Mouse (Mus musculus) thymus, postnatal 36 days (tissue): ENCODE results near the gene Hexdc.

Source experiments
- DNase-seq, 2 experiments: peaks; one replicate each; pipeline ENCODE4 v3.0.0; 2022; ENCODE audit warnings: mixed read lengths in 2 of 2

Hexdc gene

GRCm38 (mm10) chr11:121228129-121229017 lies 24.1 kb downstream of the Hexdc start:
- peak; percentile 19 to 38 for DNase-seq

GRCm38 (mm10) chr11:121229018-121229439 lies 24.8 kb downstream of the Hexdc start, which contains the start of gene Cybc1:
Cybc1 (minus strand) TSS chr11:121229322.
- peak; percentile 80 to 86 for DNase-seq

GRCm38 (mm10) chr11:121231191-121231590 lies 27.0 kb downstream of the Hexdc start:
- DNase-seq = no peak

- DNase-seq = no peak
Measured at GRCm38 (mm10) chr11:121231628-121232291, 27.5 kb downstream of the Hexdc start.

- no peak for DNase-seq
Measured at GRCm38 (mm10) chr11:121232706-121233105, 28.5 kb downstream of the Hexdc start.

- DNase-seq = peak; percentile 74 to 77
Measured at GRCm38 (mm10) chr11:121235475-121236238, 31.4 kb downstream of the Hexdc start.

- peak; percentile 98 to 100 for DNase-seq
Measured at GRCm38 (mm10) chr11:121236564-121237344, 32.5 kb downstream of the Hexdc start, which contains the start of gene Narf. Narf (plus strand) TSS chr11:121237253.

- DNase-seq = no peak
Measured at GRCm38 (mm10) chr11:121237345-121238128, 33.3 kb downstream of the Hexdc start.

GRCm38 (mm10) chr11:121239669-121240068 lies 35.4 kb downstream of the Hexdc start:
- no peak for DNase-seq

- DNase-seq = no peak
Measured at GRCm38 (mm10) chr11:121250196-121250595, 46.0 kb downstream of the Hexdc start.

GRCm38 (mm10) chr11:121259160-121260100 lies 55.2 kb downstream of the Hexdc start, which contains the start of gene Foxk2:
Foxk2 (plus strand) TSS chr11:121259990.
- DNase-seq = peak; percentile 89 to 93

GRCm38 (mm10) chr11:121260211-121260906 lies 56.1 kb downstream of the Hexdc start:
- DNase-seq = peak; percentile 36 to 64

- DNase-seq = no peak
Measured at GRCm38 (mm10) chr11:121261074-121261473, 56.8 kb downstream of the Hexdc start.
